Mouse (Mus musculus) activated CD4-positive, CD25-positive, alpha-beta regulatory T cell, adult 4 months (primary cell): ENCODE results near the gene Tnfsf13. TPM values are rescaled to one million over a fixed set of nuclear protein-coding genes. Genes with fewer than 3 reads are reported as not detected.
"Not testable (repeated sequence)": the region's sequence is repeated elsewhere in the genome, so short reads cannot be mapped to it uniquely, and the experiment has no call there.

Source experiments
- ATAC-seq: one replicate; pipeline ENCODE4 v1.8.0; 2017
- polyA plus RNA-seq, 2 experiments: library from polyadenylated mRNA; unstranded; fragments of 100-300 nt; shearing (Covaris generic); gene quantifications; one replicate each; pipeline ENCODE4 v1.2.1; 2017

The Tnfsf13 gene
- polyA plus RNA-seq, 2 experiments from 2014 or later: not detected

GRCm38 (mm10) chr11:69703814-69704612 is 18.4 kb upstream of the Tnfsf13 start:
- no peak for ATAC-seq

GRCm38 (mm10) chr11:69703381-69703780 is 17.8 kb upstream of the Tnfsf13 start:
- not testable (repeated sequence) for ATAC-seq

- not testable (repeated sequence) for ATAC-seq
These were observed 17.3 kb upstream of the Tnfsf13 start for GRCm38 (mm10) chr11:69702886-69703285.

- ATAC-seq: no peak
These were observed 14.0 kb upstream of the Tnfsf13 start for GRCm38 (mm10) chr11:69699595-69699994.

- ATAC-seq: no peak
These were observed 13.0 kb upstream of the Tnfsf13 start for GRCm38 (mm10) chr11:69698574-69698973.

GRCm38 (mm10) chr11:69697396-69697795 is 11.8 kb upstream of the Tnfsf13 start:
- ATAC-seq: no peak

GRCm38 (mm10) chr11:69695361-69696181 is 10.0 kb upstream of the Tnfsf13 start, which contains the start of the genes Tnfsf12 and Tnfsfm13:
Gene Tnfsf12, minus strand, starts transcription at chr11:69695849.
Gene Tnfsfm13, minus strand, starts transcription at chr11:69696098.
- no peak for ATAC-seq

GRCm38 (mm10) chr11:69695046-69695360 is 9.4 kb upstream of the Tnfsf13 start:
- no peak for ATAC-seq

- no peak for ATAC-seq
These were observed 7.9 kb upstream of the Tnfsf13 start for GRCm38 (mm10) chr11:69693421-69693965.

- ATAC-seq: no peak
These were observed 7.3 kb upstream of the Tnfsf13 start for GRCm38 (mm10) chr11:69692863-69693262.

- no peak for ATAC-seq
These were observed 6.7 kb upstream of the Tnfsf13 start for GRCm38 (mm10) chr11:69692196-69692811.

GRCm38 (mm10) chr11:69689891-69690290 is 4.3 kb upstream of the Tnfsf13 start:
- no peak for ATAC-seq

- no peak for ATAC-seq
These were observed 1.5 kb upstream of the Tnfsf13 start for GRCm38 (mm10) chr11:69687061-69687460.

- ATAC-seq: no peak
These were observed 793 bp upstream of the Tnfsf13 start for GRCm38 (mm10) chr11:69686377-69686776.

- no peak for ATAC-seq
These were observed 648 bp downstream of the Tnfsf13 start for GRCm38 (mm10) chr11:69684936-69685335.

GRCm38 (mm10) chr11:69684128-69684745 is 1.3 kb downstream of the Tnfsf13 start:
- no peak for ATAC-seq

- ATAC-seq: no peak
These were observed 2.0 kb downstream of the Tnfsf13 start for GRCm38 (mm10) chr11:69683576-69683975.

GRCm38 (mm10) chr11:69682840-69683533 is 2.6 kb downstream of the Tnfsf13 start:
- ATAC-seq: peak; percentile 49

- no peak for ATAC-seq
These were observed 3.3 kb downstream of the Tnfsf13 start for GRCm38 (mm10) chr11:69682209-69682839.

GRCm38 (mm10) chr11:69681314-69682208 is 4.0 kb downstream of the Tnfsf13 start, which contains the start of gene Senp3:
Gene Senp3, minus strand, starts transcription at chr11:69682084.
- ATAC-seq: peak; percentile 95
